Mouse (Mus musculus) lung, adult 2 months (tissue): ENCODE data around the gene Gsg1.

Experiments
- CTCF ChIP-seq: fragments of 200-500 bp; IDR thresholded peaks from 2 replicates; pipeline ENCODE4 v1.5.1; 2011; ENCODE audit warnings: mild to moderate bottlenecking, low read length, control low read depth; ENCODE audit not compliant: insufficient read depth
- POLR2A ChIP-seq: fragments of 200-500 bp; IDR thresholded peaks from 2 replicates; pipeline ENCODE4 v1.6.1; 2011; ENCODE audit warnings: low read depth, mild to moderate bottlenecking, control low read depth, low read length, borderline replicate concordance; ENCODE audit errors: extremely low read depth

- TF ChIP-seq CTCF (no peak), POLR2A (no peak)
Observed at GRCm38 (mm10) chr6:135279856-135280255, 25.7 kb upstream of the Gsg1 start.
